Mouse (Mus musculus) thymus, postnatal 0 days (tissue): ENCODE measurements around the gene Tns3. TPM values are rescaled to one million over a fixed set of nuclear protein-coding genes. Genes with fewer than 3 reads are reported as not detected.
A peak's percentile ranks its signal among the peaks of the same experiment; 100 is the strongest.

Source experiments
- DNase-seq: peaks from one replicate; pipeline ENCODE4 v3.0.0-alpha.2; 2015; ENCODE audit warnings: low spot score
- polyA plus RNA-seq: library from polyadenylated mRNA; unstranded; fragments of >200 nt; fragmentation: Nextera tagmentation; extraction: Ambion mirVana; gene quantifications from 2 replicates; pipeline ENCODE4 v1.2.1, GENCODE M21; 2015

Tns3 gene
- polyA plus RNA-seq, 1 experiment from 2014 or later, result 6.0 TPM

GRCm38 (mm10) chr11:8481529-8481928 lies 182.8 kb downstream of the Tns3 start:
- DNase-seq, result no peak

DNA sequence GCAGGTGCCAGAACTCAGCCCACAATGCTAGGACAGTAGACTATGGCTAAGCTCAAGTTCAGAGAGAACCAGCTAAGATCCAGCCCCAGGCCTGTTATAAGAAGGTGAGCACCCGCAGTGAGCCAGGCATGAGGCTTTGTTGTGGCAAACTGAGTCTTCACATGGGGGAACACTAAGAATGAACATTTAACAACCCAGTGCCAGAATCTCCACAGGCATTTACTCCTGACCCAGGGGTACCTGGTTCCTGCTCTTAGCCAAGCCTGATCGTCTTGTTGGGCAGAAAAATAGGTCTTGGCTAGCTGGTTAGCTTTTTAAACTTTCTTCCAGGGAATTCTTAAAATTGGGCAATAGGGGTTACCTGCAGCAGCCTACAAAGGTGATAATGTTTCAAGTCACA lies 184.5 kb downstream of the Tns3 start:
- no peak for DNase-seq

- DNase-seq, result no peak
Measured at GRCm38 (mm10) chr11:8479313-8479712, 185.0 kb downstream of the Tns3 start.

GRCm38 (mm10) chr11:8473616-8474015 lies 190.7 kb downstream of the Tns3 start:
- DNase-seq, result no peak

DNA sequence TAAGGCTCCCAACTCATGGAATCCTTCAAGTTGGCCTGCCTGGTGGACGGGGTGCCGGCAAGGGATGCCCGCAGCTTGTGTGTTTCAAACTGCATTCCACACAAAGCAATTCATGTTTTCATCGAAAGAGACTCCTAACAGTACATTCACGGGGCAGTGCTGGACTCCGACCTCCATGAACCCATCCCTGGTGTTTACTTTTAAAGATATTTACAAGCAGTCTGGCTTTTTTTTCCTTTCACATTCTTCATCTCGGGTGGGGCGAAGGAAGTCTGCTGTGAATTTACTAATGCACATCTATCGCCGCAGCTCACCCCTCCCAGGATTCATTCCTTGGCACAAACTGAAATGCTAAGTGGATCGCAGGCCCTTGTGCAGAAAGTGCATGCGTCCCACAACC lies 191.9 kb downstream of the Tns3 start:
- no peak for DNase-seq

DNA sequence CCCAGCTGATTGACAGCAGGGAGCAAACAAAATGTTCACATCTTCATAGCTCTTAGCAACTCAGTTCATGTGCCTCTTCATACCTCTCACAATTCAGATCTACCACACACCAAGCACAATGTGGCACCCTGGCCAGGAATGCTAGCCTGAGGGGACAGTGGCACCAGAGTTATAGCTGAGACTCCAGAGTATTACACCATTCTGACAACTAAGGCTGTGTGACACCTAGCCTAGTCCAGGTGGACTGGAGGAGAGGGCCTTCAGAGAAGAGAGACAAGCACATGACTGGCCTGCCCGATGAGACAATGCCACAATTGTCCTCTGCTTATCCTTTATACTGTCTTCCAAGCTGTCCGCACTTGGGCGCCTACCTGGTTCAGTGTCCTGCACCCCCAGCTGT lies 192.8 kb downstream of the Tns3 start:
- no peak for DNase-seq

DNA sequence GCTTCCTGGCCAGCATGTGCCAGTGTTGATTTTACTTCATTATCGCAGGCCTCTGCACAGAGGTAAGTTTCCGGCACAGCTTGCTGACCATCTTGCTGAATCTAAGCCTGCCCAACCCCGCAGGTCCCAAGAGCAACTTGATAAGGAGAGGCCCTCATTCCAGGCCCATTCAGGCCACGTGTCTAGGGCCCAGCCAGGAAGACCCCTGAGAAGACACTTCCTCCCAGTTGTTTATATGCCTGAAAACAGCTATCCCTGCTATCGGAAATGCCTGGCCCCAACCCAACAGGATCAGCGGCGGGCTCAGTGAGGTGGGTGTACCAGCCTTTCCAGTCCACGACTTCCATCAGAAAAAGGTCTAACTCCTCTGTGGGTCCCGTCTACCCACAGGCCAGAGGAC lies 194.8 kb downstream of the Tns3 start:
- DNase-seq, result no peak

GRCm38 (mm10) chr11:8468161-8469091 lies 195.9 kb downstream of the Tns3 start:
- DNase-seq, result peak; percentile 17

DNA sequence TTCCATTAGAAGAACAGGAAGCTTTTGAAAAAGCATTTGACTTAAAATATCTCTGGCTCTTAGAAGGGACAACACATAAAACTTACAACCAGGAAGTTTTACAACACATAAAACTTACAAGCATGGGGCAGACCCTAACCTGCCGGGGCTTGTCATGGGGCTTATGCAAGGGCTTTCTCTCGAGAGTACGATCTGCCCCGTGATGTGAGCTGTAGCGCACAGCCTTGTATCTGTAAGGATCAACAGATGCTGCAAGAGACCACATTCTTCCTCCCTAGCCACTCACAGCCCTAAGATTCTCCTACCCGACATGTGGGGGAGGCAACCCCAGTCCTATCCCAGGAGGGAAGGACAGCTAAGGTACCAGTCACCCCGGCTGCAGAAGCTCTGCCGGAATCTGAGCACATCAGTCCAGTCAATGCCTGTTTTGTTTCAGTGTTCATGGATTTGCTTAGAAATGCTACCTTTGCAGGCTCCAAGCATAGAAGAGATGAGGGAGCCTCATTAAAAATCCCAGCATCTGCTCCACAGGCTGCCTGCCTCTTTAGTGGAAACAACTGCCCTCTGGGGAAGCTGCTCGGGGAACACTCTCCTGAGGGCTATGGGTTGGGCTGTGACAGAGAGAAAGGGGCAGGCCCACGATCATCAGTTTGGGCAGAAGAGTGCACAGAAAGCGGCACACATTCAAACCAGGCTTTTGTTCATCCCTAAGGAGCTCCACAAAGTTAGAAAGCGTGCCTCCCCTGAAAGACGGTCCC lies 196.8 kb downstream of the Tns3 start:
- no peak for DNase-seq

DNA sequence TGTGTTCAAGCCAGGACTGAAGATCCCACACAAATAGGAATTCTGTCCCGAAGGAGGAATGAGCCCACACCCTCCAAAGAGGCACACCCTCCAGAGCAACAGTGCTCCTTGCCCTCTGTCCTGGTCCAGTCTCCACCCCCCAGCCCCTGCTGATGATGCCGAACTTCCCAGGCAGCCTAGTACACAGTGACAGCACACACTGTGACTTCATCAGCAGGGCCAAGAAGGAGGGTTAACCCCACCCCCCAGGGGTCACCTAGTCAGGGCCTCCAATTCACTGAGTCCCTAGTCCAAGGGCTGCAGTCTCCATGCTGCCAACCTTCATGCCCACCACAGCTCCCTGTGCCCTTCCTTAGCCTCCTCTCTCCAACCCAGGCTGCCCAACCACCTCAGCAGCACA lies 200.5 kb downstream of the Tns3 start:
- no peak for DNase-seq

- DNase-seq, result no peak
Measured at GRCm38 (mm10) chr11:8462827-8463405, 201.4 kb downstream of the Tns3 start.

- DNase-seq, result no peak
Measured at GRCm38 (mm10) chr11:8460835-8461234, 203.5 kb downstream of the Tns3 start.

DNA sequence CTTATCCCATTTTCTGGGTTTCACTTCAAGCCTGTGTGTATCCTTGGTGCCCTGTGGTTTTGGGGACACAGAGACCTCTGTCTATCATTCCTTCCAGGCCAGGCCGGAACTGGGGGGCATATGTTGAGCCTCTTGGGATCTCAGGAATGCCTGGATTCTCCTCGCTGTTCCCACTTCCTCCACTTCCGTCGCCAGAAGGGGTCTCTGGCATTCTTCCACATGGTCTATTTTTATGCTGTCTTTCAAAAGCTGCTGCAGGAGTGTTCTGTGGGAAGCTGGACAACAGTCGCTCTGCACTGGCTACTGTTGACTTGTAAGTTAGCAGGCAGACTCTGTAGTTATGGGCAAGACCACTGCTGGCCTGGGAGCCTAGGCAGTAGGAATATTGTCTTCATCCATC lies 206.4 kb downstream of the Tns3 start:
- no peak for DNase-seq

GRCm38 (mm10) chr11:8456586-8457285 lies 207.6 kb downstream of the Tns3 start:
- no peak for DNase-seq

DNA sequence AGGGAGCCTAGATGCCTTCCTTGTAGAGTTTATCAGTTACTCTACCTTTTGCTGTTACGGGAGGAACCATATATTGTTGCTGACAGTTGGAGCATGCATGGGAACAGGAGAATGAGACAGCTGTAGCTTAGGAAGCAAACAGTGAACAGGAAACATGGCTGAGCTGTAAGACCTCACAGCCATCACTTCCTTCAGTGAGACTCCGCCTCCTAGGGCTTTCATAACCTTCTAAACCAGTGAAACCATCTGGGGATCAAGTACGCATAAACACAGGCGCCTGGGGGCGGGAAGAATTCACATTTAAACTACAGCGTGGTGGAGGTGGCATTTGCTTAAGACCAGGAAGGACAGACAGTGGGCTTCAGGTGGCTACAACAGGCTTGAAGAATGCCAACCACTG lies 208.7 kb downstream of the Tns3 start:
- DNase-seq, result no peak

- no peak for DNase-seq
Measured at GRCm38 (mm10) chr11:8453252-8453651, 211.1 kb downstream of the Tns3 start.

DNA sequence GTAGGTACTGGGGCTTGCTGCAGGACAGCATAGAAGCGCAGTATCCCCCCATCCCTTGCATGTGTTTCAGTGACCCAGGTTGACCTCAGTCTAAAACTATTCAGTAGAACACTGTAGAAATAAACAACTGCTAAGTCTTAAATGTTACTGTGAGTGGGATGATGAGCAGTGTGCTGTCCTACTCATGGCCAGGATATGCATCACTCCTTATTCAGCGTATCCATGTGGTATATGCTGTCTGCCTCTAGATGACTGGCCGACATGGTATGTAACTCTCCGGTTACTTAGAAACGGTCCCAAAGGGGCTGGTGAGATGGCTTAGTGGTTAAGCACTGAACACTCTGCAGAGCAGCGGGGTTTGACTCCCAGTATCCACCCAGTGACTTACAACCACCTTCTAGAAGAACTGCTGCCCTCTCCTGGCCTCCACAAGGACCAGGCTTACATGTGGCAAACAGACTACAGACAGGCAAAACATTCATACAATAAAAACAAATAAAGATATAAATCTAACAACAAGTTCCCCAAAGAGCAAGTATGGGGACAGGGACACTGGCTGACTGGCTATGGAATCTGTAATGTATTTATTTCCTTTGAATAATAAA lies 212.6 kb downstream of the Tns3 start:
- no peak for DNase-seq

- DNase-seq, result no peak
Measured at GRCm38 (mm10) chr11:8450540-8450939, 213.8 kb downstream of the Tns3 start.

DNA sequence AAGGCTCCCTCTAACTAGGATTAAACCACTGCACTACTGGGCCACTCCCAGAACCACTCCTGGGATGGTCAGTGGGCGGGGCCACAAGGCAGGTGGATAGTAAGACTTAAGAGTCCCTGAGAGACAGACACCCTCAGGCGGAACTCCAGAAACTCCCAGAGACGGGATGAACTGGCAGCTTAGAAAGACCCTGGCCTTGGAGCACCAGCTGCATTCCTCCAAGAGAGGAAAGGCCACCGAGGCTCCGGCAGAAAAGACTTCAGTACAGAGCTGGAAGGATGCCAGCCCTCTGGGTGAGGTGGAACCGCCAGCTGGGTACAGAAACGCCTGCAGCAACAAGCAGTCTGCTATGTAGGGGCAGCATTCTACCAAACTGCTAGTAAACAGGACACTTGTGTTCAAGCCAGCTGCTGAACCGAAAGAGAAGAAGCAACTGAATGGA lies 218.4 kb downstream of the Tns3 start:
- no peak for DNase-seq

DNA sequence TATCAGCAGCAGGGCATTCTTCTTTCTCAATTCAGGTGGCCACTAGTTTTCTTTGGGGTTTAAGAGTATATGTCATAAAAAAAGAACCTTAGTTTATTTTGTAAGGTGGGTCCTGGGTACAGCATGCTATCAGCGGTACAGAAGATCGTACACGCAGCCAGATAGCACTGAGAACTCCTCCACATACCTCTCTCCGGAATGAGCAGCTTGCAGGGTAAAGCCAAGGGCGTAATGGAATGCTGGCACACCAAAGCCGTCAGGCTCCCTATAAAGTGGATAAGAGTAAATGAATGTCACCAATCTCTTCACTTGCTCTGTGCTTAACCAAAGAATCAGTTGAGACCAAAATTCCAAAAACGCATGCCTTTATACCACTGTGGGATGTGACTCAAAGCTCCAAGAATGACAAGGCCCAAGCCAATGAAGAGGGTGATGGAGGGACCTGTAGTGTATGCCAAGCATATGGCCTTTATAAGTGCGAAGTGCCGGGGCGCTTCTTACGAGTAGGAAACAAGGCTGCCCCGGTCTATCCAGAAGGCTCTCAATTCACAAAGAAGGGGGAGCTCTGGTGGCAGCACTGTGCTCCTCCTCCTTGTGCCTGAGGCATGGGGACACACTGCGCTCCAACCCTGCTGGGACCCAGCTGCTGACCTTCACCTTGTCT lies 219.4 kb downstream of the Tns3 start:
- no peak for DNase-seq
